Mouse (Mus musculus): ENCODE measurements around the gene Gm21974. TPM values are rescaled to one million over a fixed set of nuclear protein-coding genes. Genes with fewer than 3 reads are reported as not detected.

The Gm21974 gene
- not detected in 2 replicates for polyA plus RNA-seq (2012; rRNA removed)

DNA sequence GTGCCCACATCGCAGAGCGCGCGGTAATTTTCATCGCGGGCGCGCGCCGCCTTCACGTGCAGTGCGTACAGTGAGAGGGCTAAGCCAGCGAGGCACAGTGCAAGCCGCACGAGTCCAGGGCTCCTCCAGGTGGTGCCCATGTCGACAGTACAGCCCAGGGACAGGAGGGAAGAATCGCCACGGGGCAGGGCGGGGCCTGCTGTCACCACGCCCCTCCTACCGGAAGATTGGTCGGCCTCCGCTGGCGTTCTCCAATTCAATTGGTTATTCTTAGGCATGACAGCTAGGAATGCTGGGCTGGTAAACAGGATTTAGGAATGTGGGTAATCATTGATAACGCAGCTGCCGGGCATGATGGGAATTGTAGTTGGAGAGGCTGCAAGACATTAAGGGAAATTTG is at the start of gene Gm21974, which contains the start of gene Vkorc1:
Gm21974 (minus strand) TSS at position 13 of the 400 bp plus-strand sequence.
Vkorc1 (minus strand) TSS at position 176 of the 400 bp plus-strand sequence.

DNA sequence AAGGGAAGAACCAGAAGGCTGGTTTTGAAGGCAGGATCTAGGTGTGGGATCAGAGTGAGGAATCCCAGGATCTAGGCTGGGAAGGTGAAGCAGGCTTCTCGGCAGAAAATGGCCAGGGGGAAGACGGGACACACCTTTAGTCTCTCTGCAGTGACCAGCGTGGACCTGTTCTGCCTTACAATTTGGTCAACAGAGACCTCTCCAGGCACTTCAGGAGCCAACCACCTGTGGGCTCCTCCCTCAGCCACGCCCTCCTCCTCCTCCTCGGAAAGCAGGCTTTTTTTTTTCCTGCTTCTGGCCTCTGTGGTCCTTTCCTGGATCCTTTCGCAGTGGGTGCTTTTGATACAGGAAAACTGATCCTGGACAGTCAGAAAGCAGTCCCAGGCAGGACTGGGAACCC is 34.7 kb upstream of the Gm21974 start, which contains the start of gene Prss8:
Prss8 (minus strand) TSS at position 182 of the 400 bp plus-strand sequence.

DNA sequence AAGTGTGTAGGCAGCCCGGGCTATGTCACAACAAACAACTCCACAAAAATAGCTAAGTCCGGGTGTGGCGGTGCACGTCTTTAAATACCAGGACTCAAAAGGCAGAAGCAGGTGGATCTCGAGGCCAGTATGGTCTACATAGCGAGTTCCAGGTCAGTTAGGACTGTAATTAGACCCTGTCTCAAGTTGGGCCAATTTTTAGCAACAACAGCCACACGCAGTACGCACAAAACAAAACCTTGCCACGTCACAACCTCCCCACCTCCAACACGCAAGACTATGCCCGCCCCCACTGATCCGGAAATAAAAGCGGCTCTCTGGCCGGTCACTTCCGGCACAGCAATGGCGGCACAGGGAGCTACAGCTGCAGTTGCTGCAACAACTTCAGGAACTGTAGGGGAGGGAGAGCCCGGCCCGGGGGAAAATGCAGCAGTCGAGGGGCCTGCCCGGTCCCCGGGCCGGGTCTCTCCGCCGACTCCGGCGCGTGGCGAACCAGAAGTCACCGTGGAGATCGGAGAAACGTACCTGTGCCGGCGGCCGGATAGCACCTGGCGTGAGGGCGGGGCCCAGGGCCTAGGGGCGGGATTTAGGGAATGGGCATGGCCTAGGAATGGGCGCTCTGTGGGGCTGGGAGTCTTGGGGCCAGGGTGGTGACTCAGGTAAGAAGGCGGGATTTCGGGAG is 17.1 kb upstream of the Gm21974 start, which contains the start of gene Kat8:
Kat8 (plus strand) TSS at position 327 of the 682 bp plus-strand sequence.

DNA sequence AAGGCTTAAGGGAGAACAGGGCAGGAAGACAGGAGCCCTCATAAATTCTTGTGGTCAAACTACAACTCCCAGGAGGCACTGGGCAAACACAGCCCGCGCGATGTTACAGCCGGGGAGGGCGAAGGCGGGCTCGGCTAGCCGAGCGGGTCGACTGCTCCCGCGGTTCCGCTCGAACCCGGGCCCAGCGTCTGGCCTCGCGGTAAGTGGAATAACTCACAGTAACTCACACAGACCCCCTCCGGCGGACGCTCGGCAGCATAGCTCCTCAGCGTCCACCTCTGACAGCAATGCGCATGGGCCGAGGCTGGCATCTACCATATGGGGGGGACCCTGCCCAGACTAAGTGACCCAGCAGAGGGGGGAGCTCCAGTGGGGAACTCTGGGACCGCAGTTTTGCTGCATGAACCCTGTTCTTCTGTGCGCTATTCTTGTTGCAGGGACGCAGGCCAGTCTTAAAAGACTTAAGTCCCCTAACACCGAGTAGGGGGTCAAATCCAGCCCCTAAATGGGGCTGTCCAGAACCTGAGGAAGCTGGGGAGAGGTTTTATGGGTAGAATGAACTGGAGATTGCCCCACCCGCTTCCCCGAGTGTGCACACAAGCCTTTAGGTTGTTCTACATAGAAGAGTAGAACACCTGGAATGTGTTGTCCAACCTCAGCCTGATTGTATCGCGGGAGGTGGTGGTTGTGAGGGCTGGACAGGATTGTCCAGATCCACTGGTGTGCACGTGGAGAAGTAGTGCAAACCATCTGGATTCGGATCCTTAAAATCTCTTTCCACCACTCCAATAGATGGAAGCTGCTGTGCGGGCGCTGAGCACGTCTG is 8.9 kb upstream of the Gm21974 start, which contains the start of gene Bckdk:
Bckdk (plus strand) TSS at position 112 of the 826 bp plus-strand sequence.

DNA sequence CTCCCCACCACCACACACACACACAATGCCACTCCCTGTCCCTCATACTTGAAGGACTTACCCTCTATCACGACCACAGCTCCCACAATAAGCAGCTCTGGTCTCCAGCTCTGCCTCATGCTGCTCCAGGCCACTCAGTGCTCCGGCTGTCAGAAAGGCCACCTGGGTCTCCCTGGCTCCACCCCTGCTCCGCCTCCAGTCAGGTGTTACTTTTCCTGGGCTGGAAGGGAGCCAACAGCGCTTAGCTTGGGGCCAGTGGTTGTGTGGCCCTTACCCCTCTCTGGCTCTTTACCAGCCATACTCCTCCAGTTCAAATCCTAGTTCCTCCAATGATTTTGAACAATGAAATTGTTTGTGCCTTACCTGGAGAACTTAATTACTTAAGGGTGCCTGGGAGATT is 4.5 kb downstream of the Gm21974 start, which contains the start of gene Prss53:
Prss53 (minus strand) TSS at position 173 of the 400 bp plus-strand sequence.

DNA sequence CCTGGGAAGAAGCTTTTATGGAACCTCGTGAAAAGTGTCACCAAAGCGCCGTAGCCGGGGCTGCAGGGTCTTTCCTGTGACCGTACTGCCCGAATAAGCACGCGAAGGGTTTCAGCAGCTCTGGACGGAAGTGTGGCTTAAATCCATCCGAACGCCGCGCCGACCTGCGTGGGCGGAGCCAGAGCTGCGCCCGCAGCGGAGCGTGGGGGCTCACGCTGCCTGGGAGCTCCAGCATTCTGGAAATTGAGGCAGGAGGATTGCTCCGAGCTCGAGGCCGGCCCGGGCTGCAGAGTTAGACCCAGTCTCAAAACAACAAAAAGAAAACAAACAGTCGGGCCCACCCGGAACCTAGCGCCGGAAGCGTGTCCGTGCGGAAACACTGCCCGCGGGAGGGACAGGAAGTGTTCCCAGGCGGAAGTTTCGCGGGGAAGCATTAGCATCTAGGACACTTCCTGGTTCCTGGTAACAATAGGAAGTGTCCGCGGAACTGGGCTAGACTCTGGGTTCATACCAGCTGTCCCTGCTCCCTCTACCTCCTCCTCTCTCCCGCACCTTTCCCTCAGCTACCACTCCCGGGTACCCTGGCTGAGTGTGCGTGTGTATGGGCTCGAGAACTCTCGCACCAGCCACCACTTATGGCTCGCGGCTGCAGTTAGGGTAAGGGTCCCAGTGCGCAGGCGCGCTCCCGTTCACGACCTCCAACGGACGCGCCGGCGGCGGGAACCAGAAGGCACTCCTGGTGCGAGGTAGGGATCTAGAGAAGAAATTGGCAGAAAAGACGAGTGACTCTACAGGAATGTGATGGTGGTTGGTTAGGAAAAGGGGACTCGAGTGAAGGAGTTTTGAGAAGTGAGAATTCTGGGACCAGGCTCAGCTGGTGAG is 18.5 kb downstream of the Gm21974 start, which contains the start of gene Zfp668:
Zfp668 (minus strand) TSS at position 362 of the 882 bp plus-strand sequence.

DNA sequence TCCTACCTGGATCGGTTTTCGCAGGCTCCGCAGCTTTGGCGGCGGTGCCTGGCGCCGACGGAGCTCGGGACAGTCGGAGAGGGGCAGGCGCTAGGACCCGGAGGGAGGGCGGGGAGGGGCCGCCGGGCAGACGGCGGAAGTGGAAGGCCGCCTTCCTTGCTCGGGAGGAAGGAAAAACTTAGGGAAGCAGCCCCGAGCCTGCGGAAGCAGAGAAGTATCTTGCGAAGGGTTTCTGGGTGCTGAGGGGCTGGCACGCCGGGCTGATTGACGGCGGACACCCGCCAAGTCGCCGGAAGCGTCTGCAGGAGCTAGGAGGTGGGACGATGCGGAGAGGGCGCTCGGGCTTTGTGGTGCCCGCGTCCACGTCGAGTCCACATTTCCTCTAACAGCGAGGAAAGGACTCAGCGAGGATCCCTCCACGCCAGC is 19.2 kb downstream of the Gm21974 start, which contains the start of gene Zfp646:
Zfp646 (plus strand) TSS at position 181 of the 426 bp plus-strand sequence.

Other genes with a start within 250 kb of the Gm21974 start
- 60.0 and 95.8 TPM in 2 replicates for gene Bcl7c, start 186.5 kb downstream of the Gm21974 start, polyA plus RNA-seq (2012; rRNA removed)
- gene Ctf1, start 182.7 kb downstream of the Gm21974 start, polyA plus RNA-seq (2012; rRNA removed), result 11.5 and 13.9 TPM in 2 replicates
- not detected in 2 replicates for gene Ctf2, start 163.3 kb downstream of the Gm21974 start, polyA plus RNA-seq (2012; rRNA removed)
- gene Fbxl19, start 150.9 kb downstream of the Gm21974 start, polyA plus RNA-seq (2012; rRNA removed), result 84.5 and 155 TPM in 2 replicates
- gene Orai3, start 125.6 kb downstream of the Gm21974 start, polyA plus RNA-seq (2012; rRNA removed), result 6.3 and 10.3 TPM in 2 replicates
- 26.7 and 29.9 TPM in 2 replicates for gene Setd1a, start 118.8 kb downstream of the Gm21974 start, polyA plus RNA-seq (2012; rRNA removed)
- 0.63 and 11.8 TPM in 2 replicates for gene Gm49388, start 109.8 kb downstream of the Gm21974 start, polyA plus RNA-seq (2012; rRNA removed)
- gene Hsd3b7, start 94.8 kb downstream of the Gm21974 start, polyA plus RNA-seq (2012; rRNA removed), result 8.7 and 16.1 TPM in 2 replicates
- gene Stx4a, start 71.2 kb downstream of the Gm21974 start, polyA plus RNA-seq (2012; rRNA removed), result 69.6 and 99.1 TPM in 2 replicates
- 36.0 and 46.5 TPM in 2 replicates for gene Stx1b, start 70.9 kb downstream of the Gm21974 start, polyA plus RNA-seq (2012; rRNA removed)
- gene Zfp646, start 19.2 kb downstream of the Gm21974 start, polyA plus RNA-seq (2012; rRNA removed), result 26.7 and 27.5 TPM in 2 replicates
- gene Zfp668, start 18.6 kb downstream of the Gm21974 start, polyA plus RNA-seq (2012; rRNA removed), result 16.2 and 20.9 TPM in 2 replicates
- gene Prss53, start 4.5 kb downstream of the Gm21974 start, polyA plus RNA-seq (2012; rRNA removed), result 1.2 and 1.6 TPM in 2 replicates
- 36.5 and 56.2 TPM in 2 replicates for gene Vkorc1, start 163 bp upstream of the Gm21974 start, polyA plus RNA-seq (2012; rRNA removed)
- gene Bckdk, start 8.6 kb upstream of the Gm21974 start, polyA plus RNA-seq (2012; rRNA removed), result 37.4 and 59.5 TPM in 2 replicates
- 45.6 and 52.9 TPM in 2 replicates for gene Kat8, start 17.1 kb upstream of the Gm21974 start, polyA plus RNA-seq (2012; rRNA removed)
- 1.0 and 3.1 TPM in 2 replicates for gene Prss8, start 34.6 kb upstream of the Gm21974 start, polyA plus RNA-seq (2012; rRNA removed)
- 8.6 and 8.8 TPM in 2 replicates for gene Prss36, start 51.3 kb upstream of the Gm21974 start, polyA plus RNA-seq (2012; rRNA removed)
- 824 and 846 TPM in 2 replicates for gene Fus, start 72.0 kb upstream of the Gm21974 start, polyA plus RNA-seq (2012; rRNA removed)
- 7.1 and 10.2 TPM in 2 replicates for gene Pycard, start 98.4 kb upstream of the Gm21974 start, polyA plus RNA-seq (2012; rRNA removed)
- 1.1 and 1.6 TPM in 2 replicates for gene Trim72, start 108.5 kb upstream of the Gm21974 start, polyA plus RNA-seq (2012; rRNA removed)
- gene Itgam, start 167.2 kb upstream of the Gm21974 start, polyA plus RNA-seq (2012; rRNA removed), result 0.91 and 2.4 TPM in 2 replicates
- 0.01 TPM in 1 of 2 replicates, not detected in the other for gene Gm49368, start 167.2 kb upstream of the Gm21974 start, polyA plus RNA-seq (2012; rRNA removed)
- 0.02 and 0.04 TPM in 2 replicates for gene Itgax, start 234.1 kb upstream of the Gm21974 start, polyA plus RNA-seq (2012; rRNA removed)